Mouse (Mus musculus) liver, embryonic 16.5 days (tissue): ENCODE measurements around the gene Neu1. TPM values are rescaled to one million over a fixed set of nuclear protein-coding genes. Genes with fewer than 3 reads are reported as not detected.
A peak's percentile ranks its signal among the peaks of the same experiment; 100 is the strongest.

Experiments
- ATAC-seq: fragments of 200-750 bp; cut with Nextera tagmentation; 2 replicates; pipeline ENCODE4 v1.8.0; 2017; ENCODE audit warnings: low read depth, mild to moderate bottlenecking, moderate number of reproducible peaks, moderate library complexity
- H3K27ac ChIP-seq: fragments of 300-500 bp; sonication (generic); 2 replicates; pipeline ENCODE4 v1.5.1; 2014; ENCODE audit warnings: mild to moderate bottlenecking, low read length
- H3K27me3 ChIP-seq: fragments of 300-500 bp; sonication (generic); 2 replicates; pipeline ENCODE4 v1.6.1; 2014; ENCODE audit warnings: low read depth, low read length, mixed read lengths; ENCODE audit not compliant: control insufficient read depth, insufficient read depth
- H3K36me3 ChIP-seq: fragments of 300-500 bp; sonication (generic); 2 replicates; pipeline ENCODE4 v1.6.1; 2014; ENCODE audit warnings: mild to moderate bottlenecking; ENCODE audit not compliant: control insufficient read depth, insufficient read depth
- H3K4me1 ChIP-seq: fragments of 300-500 bp; sonication (generic); 2 replicates; pipeline ENCODE4 v1.6.1; 2014; ENCODE audit warnings: low read depth, low read length, mixed read lengths; ENCODE audit not compliant: control insufficient read depth
- H3K4me2 ChIP-seq: fragments of 300-500 bp; sonication (generic); 2 replicates; pipeline ENCODE4 v1.6.1; 2014; ENCODE audit warnings: low read depth, low read length, mixed read lengths
- H3K4me3 ChIP-seq: fragments of 300-500 bp; sonication (generic); 2 replicates; pipeline ENCODE4 v1.5.1; 2014; ENCODE audit warnings: low read depth, mild to moderate bottlenecking, low read length
- H3K9ac ChIP-seq: fragments of 300-500 bp; sonication (generic); 2 replicates; pipeline ENCODE4 v1.6.1; 2014; ENCODE audit warnings: low read depth, low read length
- H3K9me3 ChIP-seq: fragments of 300-500 bp; sonication (generic); replicated peaks from 2 replicates; pipeline ENCODE4 v1.6.1; 2016; ENCODE audit warnings: low read length; ENCODE audit not compliant: control insufficient read depth
- WGBS: fragments of 180-500 bp; shearing (Covaris S2); extraction: QIAGEN DNeasy Blood & Tissue Kit; methylation state at CpG from one replicate; pipeline ENCODE4 v1.1.7; 2014; ENCODE audit not compliant: insufficient replicate concordance; 5-methylcytosine and 5-hydroxymethylcytosine counted together
- polyA plus RNA-seq: library from polyadenylated mRNA; unstranded; fragments of >200 nt; fragmentation: Nextera tagmentation; extraction: Ambion mirVana; gene quantifications from 2 replicates; pipeline ENCODE4 v1.2.1, GENCODE M21; 2015

The Neu1 gene
- polyA plus RNA-seq, 1 experiment from 2014 or later = 20.6 TPM

DNA sequence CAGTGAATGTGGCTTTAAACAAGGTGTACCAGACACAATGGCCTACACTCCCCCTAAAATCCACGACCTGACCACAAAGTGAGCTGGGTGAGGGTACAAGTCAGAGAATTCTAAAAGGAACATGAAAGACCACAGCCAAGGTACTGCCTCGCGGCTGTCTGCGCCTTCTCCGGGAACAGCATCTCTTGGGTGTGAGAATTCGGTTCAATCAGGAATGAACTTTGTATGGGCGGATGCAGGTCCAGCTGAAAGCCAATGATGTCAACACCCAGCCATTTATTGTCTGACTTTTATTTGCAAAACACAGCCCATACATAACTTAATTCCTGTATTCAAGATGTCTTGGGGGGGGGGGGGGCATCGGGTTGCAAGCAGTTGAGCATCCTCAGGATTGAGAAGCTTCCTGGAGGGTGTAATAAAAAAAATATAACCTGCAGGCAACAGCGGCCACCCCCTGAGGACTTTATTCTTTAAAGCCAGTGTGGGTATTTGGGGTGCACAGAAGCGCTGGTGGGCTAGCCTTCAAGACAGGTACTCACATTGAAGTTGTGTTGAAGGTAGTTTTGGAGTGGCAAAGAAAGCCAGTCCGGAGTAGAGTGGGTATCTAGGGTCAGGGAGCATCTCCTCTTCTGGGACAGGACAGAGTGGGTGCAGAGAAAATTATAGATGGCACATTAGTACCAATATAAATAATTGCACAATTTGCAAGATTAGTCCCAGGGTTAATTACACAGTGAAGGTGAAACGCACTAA is 37.8 kb upstream of the Neu1 start:
- Histone ChIP-seq H3K9me3 (no peaks in the 10 kb centered on the region), H3K4me1 (peaks cover 37% of the 10 kb centered on the region), H3K4me3 (peak overlapping the region; percentile 72), H3K36me3 (no peaks in the 10 kb centered on the region), H3K4me2 (peak overlapping the region; percentile 98), H3K27ac (peak overlapping the region; percentile 55; the same call in 1 of the 2 replicates), H3K9ac (no peak overlapping the region; the same call in 1 of the 2 replicates), H3K27me3 (no peaks in the 10 kb centered on the region)
- WGBS = 75% methylated on average over 12 of the region's 12 CpGs
- ATAC-seq = no peak

DNA sequence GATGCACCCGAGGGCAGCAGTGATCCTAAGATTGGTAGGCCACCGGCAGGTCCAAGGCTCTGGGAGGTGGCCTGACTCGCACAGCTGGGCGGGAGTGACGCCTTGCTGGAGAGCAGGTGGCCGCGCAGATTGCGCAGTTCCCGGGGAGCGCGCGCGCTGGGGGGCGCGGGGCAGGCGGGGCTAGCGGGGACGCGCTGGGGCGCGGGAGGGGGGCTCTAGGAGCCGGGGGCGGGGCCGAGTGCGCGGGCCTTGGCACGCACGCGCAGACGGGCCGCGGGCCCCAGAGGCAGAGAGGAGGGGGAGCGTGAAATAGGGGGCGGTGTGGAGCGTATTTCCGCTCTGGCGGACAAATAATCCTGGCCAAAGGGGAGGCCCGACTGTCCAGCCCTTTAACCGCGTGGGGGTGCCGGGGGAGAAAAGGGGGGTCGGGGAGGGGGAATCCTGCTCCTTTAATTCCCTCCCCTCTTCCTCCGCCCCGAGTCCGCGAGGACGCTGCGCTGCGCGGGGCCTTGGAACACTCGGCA is 36.9 kb upstream of the Neu1 start:
- Histone ChIP-seq H3K4me3 (peak overlapping the region; percentile 72), H3K4me1 (peaks cover 38% of the 10 kb centered on the region), H3K4me2 (peak overlapping the region; percentile 98), H3K9me3 (no peaks in the 10 kb centered on the region), H3K27me3 (no peaks in the 10 kb centered on the region), H3K9ac (peak overlapping the region; percentile 75), H3K36me3 (no peaks in the 10 kb centered on the region), H3K27ac (peak overlapping the region; percentile 80)
- peak; percentile 85 for ATAC-seq
- WGBS = under 1% methylated on average over 29 of the region's 51 CpGs

DNA sequence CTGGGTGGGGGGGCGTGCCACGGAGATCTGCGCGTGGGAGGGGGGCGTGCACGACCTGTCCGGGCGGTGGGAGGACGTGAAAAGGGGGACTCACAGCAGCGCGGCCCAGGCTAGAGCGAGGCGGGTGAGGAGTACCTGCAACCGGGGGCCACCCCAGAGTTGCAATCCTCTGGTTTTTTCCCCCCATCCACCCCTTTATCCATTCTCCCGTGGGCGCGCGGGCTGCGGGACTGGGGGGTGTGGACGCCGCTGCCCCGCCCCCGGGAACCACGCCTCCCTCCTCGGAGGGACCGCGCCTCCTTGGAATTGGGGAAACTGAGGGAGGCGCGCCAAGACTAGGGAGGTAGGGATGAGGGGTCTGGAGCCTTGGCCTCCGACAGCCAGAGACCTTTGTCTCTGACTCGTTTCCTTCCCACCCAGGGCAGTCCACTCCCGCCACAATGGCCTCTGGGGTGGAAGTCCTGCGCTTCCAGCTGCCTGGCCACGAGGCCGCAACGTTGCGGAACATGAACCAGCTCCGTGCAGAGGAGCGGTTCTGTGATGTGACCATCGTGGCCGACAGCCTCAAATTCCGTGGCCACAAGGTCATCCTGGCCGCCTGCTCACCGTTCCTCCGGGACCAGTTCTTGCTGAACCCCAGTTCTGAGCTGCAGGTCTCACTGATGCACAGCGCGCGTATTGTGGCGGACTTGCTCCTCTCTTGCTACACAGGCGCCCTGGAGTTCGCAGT is 36.1 kb upstream of the Neu1 start:
- Histone ChIP-seq H3K4me1 (peaks cover 44% of the 10 kb centered on the region), H3K4me3 (peak overlapping the region; percentile 72), H3K9me3 (no peaks in the 10 kb centered on the region), H3K36me3 (no peaks in the 10 kb centered on the region), H3K4me2 (peak overlapping the region; percentile 98), H3K27me3 (no peaks in the 10 kb centered on the region), H3K27ac (peak overlapping the region; percentile 80), H3K9ac (peak overlapping the region; percentile 75)
- WGBS = 17% methylated on average over 43 of the region's 51 CpGs
- ATAC-seq = no peak

DNA sequence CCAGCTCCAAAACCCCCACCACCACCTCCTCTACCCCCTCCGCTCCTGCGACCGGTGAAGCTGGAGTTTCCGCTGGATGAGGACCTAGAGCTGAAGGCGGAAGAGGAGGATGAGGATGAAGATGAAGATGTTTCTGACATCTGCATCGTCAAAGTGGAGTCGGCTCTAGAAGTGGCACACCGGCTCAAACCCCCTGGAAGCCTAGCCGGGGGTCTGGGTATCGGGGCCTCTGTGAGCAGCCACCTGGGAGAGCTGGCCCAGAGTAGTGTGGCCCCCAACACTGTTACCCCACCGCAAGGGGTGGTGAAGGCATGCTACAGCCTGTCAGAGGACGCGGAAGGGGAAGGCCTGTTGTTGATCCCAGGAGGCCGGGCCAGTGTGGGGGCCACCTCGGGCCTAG is 35.3 kb upstream of the Neu1 start:
- WGBS = 90% methylated on average over 14 of the region's 15 CpGs
- Histone ChIP-seq H3K9ac (no peak overlapping the region), H3K4me2 (no peak overlapping the region)

DNA sequence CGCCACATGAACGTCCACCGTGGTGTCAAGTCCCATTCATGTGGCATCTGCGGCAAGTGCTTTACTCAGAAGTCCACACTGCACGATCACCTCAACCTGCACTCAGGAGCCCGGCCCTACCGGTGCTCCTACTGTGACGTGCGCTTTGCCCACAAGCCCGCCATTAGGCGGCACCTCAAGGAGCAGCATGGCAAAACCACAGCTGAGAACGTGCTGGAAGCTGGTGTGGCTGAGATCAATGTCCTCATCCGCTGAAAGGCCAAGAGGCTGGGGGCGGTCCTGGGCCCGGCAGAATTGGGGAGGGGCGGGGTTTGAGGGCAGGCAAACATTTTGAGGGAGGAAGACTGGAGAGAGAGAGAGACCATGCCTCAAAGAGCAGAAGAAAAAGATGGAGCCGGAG is 34.7 kb upstream of the Neu1 start:
- peaks cover 44% of the 10 kb centered on the region for H3K4me1 ChIP-seq
- no peak overlapping the region for H3K4me2 ChIP-seq

More for the DNA sequence above, 35.3 kb upstream of the Neu1 start:
- Histone ChIP-seq H3K27ac (no peak overlapping the region), H3K36me3 (no peaks in the 10 kb centered on the region), H3K4me3 (no peak overlapping the region), H3K4me1 (peaks cover 44% of the 10 kb centered on the region), H3K9me3 (no peaks in the 10 kb centered on the region), H3K27me3 (no peaks in the 10 kb centered on the region)
- no peak for ATAC-seq

DNA sequence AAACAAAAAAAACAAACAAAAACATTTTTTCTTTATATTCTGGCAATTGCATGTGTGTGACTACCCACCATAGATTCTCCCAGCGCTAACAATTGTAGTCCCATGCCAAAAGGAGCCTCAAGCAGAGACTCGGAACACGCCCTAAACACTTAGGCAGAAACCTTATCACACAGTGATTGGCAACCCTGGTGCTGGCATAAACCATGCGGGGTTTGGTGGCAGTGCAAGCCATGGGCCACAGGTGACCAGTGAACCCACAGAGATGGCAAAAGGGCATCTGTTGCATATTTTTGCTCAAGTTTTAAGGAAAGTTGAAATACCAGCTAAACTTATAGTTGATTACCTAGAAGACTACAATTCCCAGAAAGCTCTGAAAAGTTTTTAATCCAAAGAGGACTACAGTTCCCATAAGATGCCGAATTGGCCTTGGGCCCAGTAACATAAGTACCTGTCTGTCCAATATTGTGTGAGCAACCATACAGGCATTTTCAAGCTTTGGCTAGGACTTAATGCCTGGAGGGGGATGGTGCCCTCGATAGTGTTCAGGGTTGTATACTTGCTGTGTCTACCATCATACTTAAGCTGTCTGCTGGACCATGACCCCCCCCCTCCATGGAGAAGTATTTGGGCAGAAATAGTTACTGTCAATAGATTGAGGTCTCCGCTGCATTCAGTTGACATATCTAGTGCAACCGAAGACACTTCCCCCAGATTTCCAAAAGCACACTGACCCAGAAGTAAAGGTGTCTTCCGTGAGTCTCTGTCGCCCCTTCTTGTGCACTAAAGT is 33.5 kb upstream of the Neu1 start:
- Histone ChIP-seq H3K9me3 (no peaks in the 10 kb centered on the region), H3K9ac (peak overlapping the region; percentile 79), H3K27ac (peak overlapping the region; percentile 87), H3K4me3 (peak overlapping the region; percentile 70), H3K36me3 (peaks cover under 1% of the 10 kb centered on the region; the same call in 1 of the 2 replicates), H3K4me1 (peaks cover 44% of the 10 kb centered on the region), H3K27me3 (no peaks in the 10 kb centered on the region), H3K4me2 (peak overlapping the region; percentile 92)
- 10% methylated on average over 10 of the region's 10 CpGs for WGBS
- ATAC-seq = no peak

More for the DNA sequence above, 34.7 kb upstream of the Neu1 start:
- no peak overlapping the region for H3K4me3 ChIP-seq
- H3K27ac ChIP-seq = no peak overlapping the region
- no peaks in the 10 kb centered on the region for H3K9me3 ChIP-seq
- no peaks in the 10 kb centered on the region for H3K36me3 ChIP-seq
- H3K27me3 ChIP-seq = no peaks in the 10 kb centered on the region
- ATAC-seq = no peak
- H3K9ac ChIP-seq = no peak overlapping the region
- 72% methylated on average over 17 of the region's 17 CpGs for WGBS

DNA sequence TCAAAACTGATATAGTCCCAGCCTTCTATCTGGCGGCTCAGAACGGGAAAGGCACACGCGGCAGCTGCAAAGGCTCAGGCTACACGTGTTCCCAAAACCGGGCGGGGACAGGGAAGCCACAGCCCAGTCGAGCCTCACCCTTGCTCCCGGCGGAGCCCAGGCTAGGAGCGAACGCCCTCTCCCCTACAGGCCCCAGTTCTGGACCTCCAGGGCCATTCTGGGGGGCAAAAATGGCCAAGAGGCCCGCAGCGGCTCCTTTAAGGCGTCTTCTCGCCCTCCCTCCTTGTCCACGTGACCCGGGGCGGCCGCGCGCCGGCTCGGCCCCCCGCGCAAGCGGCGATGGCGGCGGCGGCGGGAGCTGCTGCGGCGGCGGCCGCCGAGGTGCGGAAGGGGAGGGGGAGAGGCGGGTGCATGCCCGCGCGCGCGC is 32.9 kb upstream of the Neu1 start, which contains the start of the genes C2 and Ehmt2:
Gene C2 (minus strand): TSS at position 106 of the 427 bp plus-strand sequence.
Gene Ehmt2 (plus strand): TSS at position 310 of the 427 bp plus-strand sequence.
- H3K9ac ChIP-seq = peak within 1 kb of the TSS; percentile 79
- peak within 1 kb of the TSS; percentile 92 for H3K4me2 ChIP-seq
- under 1% methylated on average over 35 of the region's 44 CpGs for WGBS
- H3K27me3 ChIP-seq = no peaks in the 10 kb centered on the region
- H3K4me1 ChIP-seq = peaks cover 40% of the 10 kb centered on the region
- peaks cover 3% of the 10 kb centered on the region; the same call in 1 of the 2 replicates for H3K36me3 ChIP-seq
- ATAC-seq = peak; percentile 35
- H3K9me3 ChIP-seq = no peaks in the 10 kb centered on the region
- H3K4me3 ChIP-seq = peak within 1 kb of the TSS; percentile 70
- peak within 1 kb of the TSS; percentile 87 for H3K27ac ChIP-seq

DNA sequence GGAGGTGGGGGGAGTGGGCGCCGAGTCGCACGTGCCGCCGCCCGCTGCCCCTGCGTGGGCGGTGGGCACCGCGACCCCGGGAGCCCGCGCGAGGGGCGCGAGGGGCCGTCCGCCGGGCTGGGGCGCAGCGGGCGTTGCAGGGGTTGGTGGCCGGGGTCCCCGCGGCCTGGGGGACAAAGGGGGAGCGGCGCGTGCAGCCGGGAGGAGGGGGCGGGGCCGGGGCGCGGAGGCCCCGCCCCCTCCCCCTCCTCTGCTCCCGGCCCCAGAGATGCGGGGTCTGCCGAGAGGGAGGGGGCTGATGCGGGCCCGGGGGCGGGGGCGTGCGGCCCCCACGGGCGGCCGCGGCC is 32.4 kb upstream of the Neu1 start:
- 0% methylated on average over 27 of the region's 47 CpGs for WGBS

More for the DNA sequence above, 32.4 kb upstream of the Neu1 start:
- H3K9ac ChIP-seq = peak overlapping the region; percentile 79
- peaks cover 3% of the 10 kb centered on the region; the same call in 1 of the 2 replicates for H3K36me3 ChIP-seq
- no peaks in the 10 kb centered on the region for H3K9me3 ChIP-seq
- peak overlapping the region; percentile 70 for H3K4me3 ChIP-seq
- H3K4me2 ChIP-seq = peak overlapping the region; percentile 92
- H3K4me1 ChIP-seq = peaks cover 35% of the 10 kb centered on the region
- no peaks in the 10 kb centered on the region for H3K27me3 ChIP-seq
- no peak for ATAC-seq
- H3K27ac ChIP-seq = peak overlapping the region; percentile 87
